ENCODE assay signal across 10 mouse cellular contexts in the genomic region with DNA sequence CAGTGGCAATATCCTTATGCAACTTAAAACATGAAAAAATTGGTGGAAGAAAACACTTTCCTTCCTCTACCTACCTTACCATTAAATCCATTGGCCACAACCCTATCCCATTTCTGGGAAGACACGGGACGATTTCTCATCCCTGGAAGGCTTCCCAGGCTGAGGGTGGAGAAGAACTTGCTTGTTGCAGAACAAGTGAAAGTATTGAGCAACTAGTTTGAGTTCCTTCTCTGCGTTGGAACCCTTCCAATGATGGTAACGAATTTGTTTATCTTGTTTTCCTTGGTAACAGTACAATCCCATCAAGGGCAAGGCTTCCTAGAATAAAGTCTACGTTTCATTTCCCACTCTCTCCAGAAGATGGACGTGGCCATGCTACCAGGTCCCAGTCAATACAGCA. TPM values are rescaled to one million over a fixed set of nuclear protein-coding genes. Genes with fewer than 3 reads are reported as not detected.
A peak's percentile ranks its signal among the peaks of the same experiment; 100 is the strongest.
DNase-seq lines count a peak whose midpoint lies in the region; ATAC-seq lines count a peak whose summit lies in the region.
"Had no signal": no experiment of that assay in that cellular context is flagged by ENCODE, and none has a peak within 500 bp of the region (broad histone marks: within the 10 kb centered on the region; RNA-seq: fewer than 3 reads in every experiment).

No protein-coding gene starts in this region.

- peak; percentile 13 for DNase-seq in kidney, postnatal 14 days
- DNase-seq in kidney, postnatal 25 days = no peak
- DNase-seq in adrenal gland, adult 2 months = peak; percentile 66
- peak; percentile 47 for DNase-seq in gastrocnemius, postnatal 14 days
- DNase-seq in lung, postnatal 14 days = peak; percentile 47
- DNase-seq in spleen, postnatal 14 days (ENCODE audit: low spot score in 2 of 2) = no peak
- no peak for DNase-seq in yolk sac, embryonic 10.5 days (ENCODE audit: low spot score)
- DNase-seq: cerebellum, adult 11 months; liver, postnatal 0 days had no signal

- intact Hi-C loops in gastrocnemius, postnatal 14 days (cut with DNase I; ENCODE audit: low total_unique reads) = no loop called here

- no peak for ATAC-seq in erythroid progenitor cell, adult 5-6 weeks (replicated peaks; ENCODE audit: low FRiP score, poor library complexity, severe bottlenecking)
- ATAC-seq: liver, postnatal 0 days had no signal

RNA-seq across cellular contexts. Expression of a gene that starts 44.7 kb away (rescaled TPM):
- total RNA-seq in adrenal gland, adult 2 months (2021) = 10 to 100 TPM; 24.2 to 41.7 TPM
- 1.9 and 2.7 TPM in 2 replicates for polyA plus RNA-seq in adrenal gland, adult 2 months (2012; rRNA removed)
- 10 to 100 TPM; 11.3 to 11.9 TPM for total RNA-seq in gastrocnemius, postnatal 14 days (2021)
- total RNA-seq in erythroid progenitor cell, adult 5-6 weeks (2015; ENCODE audit: low replicate concordance) = 59.1 and 64.6 TPM in 2 replicates
- 45.3 and 47.6 TPM in 2 replicates for total RNA-seq in erythroid progenitor cell, adult 5-6 weeks (2017; ENCODE audit: low replicate concordance)

Comparison
In these comparisons a context has a peak if more than half of its experiments do, and no peak if none do; other contexts are left out.
1. DNase-seq: peak in kidney, postnatal 14 days (single experiment), adrenal gland, adult 2 months (single experiment), gastrocnemius, postnatal 14 days (single experiment) and lung, postnatal 14 days (single experiment); none in kidney, postnatal 25 days (0 of 2), spleen, postnatal 14 days (0 of 2) and yolk sac, embryonic 10.5 days (single experiment).